Mouse (Mus musculus) forebrain, embryonic 11.5 days (tissue): ENCODE measurements around the gene Cwh43. TPM values are rescaled to one million over a fixed set of nuclear protein-coding genes. Genes with fewer than 3 reads are reported as not detected.

Experiments used
- ATAC-seq: fragments of 200-750 bp; cut with Nextera tagmentation; replicated peaks from 2 replicates; pipeline ENCODE4 v1.8.0; 2017; ENCODE audit warnings: moderate TSS enrichment; ENCODE audit not compliant: low FRiP score
- DNase-seq: peaks from one replicate; pipeline ENCODE4 v3.0.0-alpha.2; 2017; ENCODE audit warnings: low spot score
- H3K27ac ChIP-seq: fragments of 300-500 bp; sonication (generic); 2 replicates; pipeline ENCODE4 v1.5.1; 2014; ENCODE audit warnings: low read depth, low read length
- H3K27me3 ChIP-seq: fragments of 300-500 bp; sonication (generic); 2 replicates; pipeline ENCODE4 v1.6.1; 2014; ENCODE audit warnings: mild to moderate bottlenecking, low read length, mixed read lengths; ENCODE audit not compliant: control insufficient read depth, insufficient read depth
- H3K36me3 ChIP-seq: fragments of 300-500 bp; sonication (generic); 2 replicates; pipeline ENCODE4 v1.6.1; 2014; ENCODE audit warnings: mild to moderate bottlenecking, low read length, moderate library complexity, mixed read lengths; ENCODE audit not compliant: control insufficient read depth, insufficient read depth
- H3K4me1 ChIP-seq: fragments of 300-500 bp; sonication (generic); replicated peaks from 2 replicates; pipeline ENCODE4 v1.6.1; 2014; ENCODE audit warnings: low read length, mixed read lengths; ENCODE audit not compliant: control insufficient read depth, insufficient read depth
- H3K4me2 ChIP-seq: fragments of 300-500 bp; sonication (generic); 2 replicates; pipeline ENCODE4 v1.6.1; 2014; ENCODE audit warnings: low read depth, mild to moderate bottlenecking, low read length, moderate library complexity, mixed read lengths; ENCODE audit not compliant: severe bottlenecking
- H3K4me3 ChIP-seq: fragments of 300-500 bp; sonication (generic); 2 replicates; pipeline ENCODE4 v1.5.1; 2014; ENCODE audit warnings: low read depth, low read length
- H3K9ac ChIP-seq: fragments of 300-500 bp; sonication (generic); 2 replicates; pipeline ENCODE4 v1.6.1; 2014; ENCODE audit warnings: low read length
- H3K9me3 ChIP-seq: fragments of 300-500 bp; sonication (generic); 2 replicates; pipeline ENCODE4 v1.6.1; 2016; ENCODE audit warnings: low read length, mixed read lengths; ENCODE audit not compliant: control insufficient read depth
- WGBS: fragments of 180-500 bp; shearing (Covaris S2); extraction: QIAGEN DNeasy Blood & Tissue Kit; methylation state at CpG from one replicate; pipeline ENCODE4 v1.1.7; 2014; 5-methylcytosine and 5-hydroxymethylcytosine counted together
- polyA plus RNA-seq: library from polyadenylated mRNA; unstranded; fragments of >200 nt; fragmentation: Nextera tagmentation; extraction: Ambion mirVana; gene quantifications from 2 replicates; pipeline ENCODE4 v1.2.1, GENCODE M21; 2014

Cwh43 gene
- polyA plus RNA-seq, 1 experiment from 2014 or later: not detected

DNA sequence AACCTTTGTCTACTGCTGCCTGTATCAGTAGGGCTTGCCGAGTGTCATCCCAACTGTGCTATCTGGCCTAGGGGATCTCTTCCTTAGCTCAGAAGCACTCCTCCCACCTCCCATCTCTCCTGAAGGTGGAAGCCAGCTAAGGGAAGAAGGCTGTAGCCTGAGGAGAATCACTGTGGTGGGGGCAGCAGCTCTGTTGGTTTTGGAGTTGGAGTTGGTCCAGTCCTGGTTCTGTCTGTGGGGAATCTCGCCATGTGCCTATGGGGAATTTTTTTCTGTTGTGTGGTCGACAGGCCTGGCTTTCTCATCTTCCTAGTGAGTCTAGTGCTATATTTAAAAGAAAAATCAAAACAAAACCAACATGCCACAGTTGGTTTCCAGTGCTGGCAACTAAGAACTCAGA, 91.5 kb downstream of the Cwh43 start:
- Histone ChIP-seq H3K9ac (no peak overlapping the region), H3K4me1 (0 out of 2 replicates have a peak, but pooled peaks cover 2% of the 10 kb centered on the region), H3K27ac (no peak overlapping the region), H3K4me2 (no peak overlapping the region), H3K27me3 (no peaks in the 10 kb centered on the region), H3K9me3 (no peaks in the 10 kb centered on the region), H3K36me3 (no peaks in the 10 kb centered on the region), H3K4me3 (no peak overlapping the region)
- 87% methylated on average over 3 of the region's 3 CpGs for WGBS
- ATAC-seq: no peak
- no peak for DNase-seq

DNA sequence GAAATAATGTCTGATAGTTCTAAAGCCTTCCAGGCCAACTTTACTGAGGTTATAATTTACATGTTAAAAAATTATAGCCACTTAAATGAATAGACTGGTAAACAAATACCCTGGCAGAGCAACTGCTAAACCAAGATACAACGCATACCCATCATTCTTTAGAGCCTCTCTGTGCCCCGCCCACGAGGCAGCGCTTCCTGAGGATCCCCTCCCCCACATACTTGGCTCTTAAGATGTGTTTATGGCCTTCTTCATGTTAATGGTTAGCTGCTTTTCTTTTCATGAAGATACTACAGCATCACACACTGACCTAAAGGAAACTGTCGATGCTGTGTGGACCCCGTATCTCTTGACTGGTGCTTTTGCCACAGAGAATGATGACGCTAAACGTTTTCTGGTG, 92.7 kb downstream of the Cwh43 start:
- Histone ChIP-seq H3K4me2 (no peak overlapping the region), H3K4me3 (no peak overlapping the region), H3K27ac (no peak overlapping the region), H3K27me3 (no peaks in the 10 kb centered on the region), H3K4me1 (0 out of 2 replicates have a peak, but pooled peaks cover under 1% of the 10 kb centered on the region), H3K9me3 (no peaks in the 10 kb centered on the region), H3K36me3 (no peaks in the 10 kb centered on the region), H3K9ac (no peak overlapping the region)
- ATAC-seq (no peak), DNase-seq (no peak)
- WGBS: 92% methylated on average over 8 of the region's 8 CpGs

DNA sequence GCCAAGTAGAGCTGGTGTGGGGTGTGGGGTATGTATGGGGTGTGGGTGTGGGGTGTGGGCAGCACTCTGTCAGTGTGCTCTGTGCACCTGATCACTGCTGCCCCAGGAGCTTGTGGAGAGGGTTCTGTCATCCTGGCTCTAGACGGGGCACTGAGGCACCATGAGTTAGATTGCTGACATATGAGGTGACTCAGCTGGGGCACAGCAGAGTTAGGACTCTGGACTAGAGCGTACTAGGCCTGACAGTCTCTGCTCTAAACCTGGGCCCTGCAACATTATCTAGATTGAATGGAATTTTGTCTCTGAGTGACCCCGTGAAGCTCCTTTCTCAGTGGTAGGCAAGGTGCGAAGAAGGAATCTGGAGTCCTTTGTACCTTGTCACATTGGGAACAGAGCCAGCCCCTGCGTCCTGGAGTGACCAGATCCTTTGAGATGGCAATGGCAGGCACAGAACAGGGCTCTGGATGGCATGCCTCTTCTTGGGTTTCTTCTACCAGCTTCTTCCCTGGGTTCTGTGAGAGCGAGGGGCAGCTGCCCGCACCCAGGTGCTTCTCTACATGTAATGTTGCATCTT, 95.1 kb downstream of the Cwh43 start:
- Histone ChIP-seq H3K4me3 (no peak overlapping the region), H3K27me3 (no peaks in the 10 kb centered on the region), H3K9ac (no peak overlapping the region), H3K27ac (no peak overlapping the region), H3K4me2 (no peak overlapping the region), H3K36me3 (no peaks in the 10 kb centered on the region), H3K4me1 (0 out of 2 replicates have a peak, but pooled peaks cover 2% of the 10 kb centered on the region), H3K9me3 (no peaks in the 10 kb centered on the region)
- ATAC-seq (no peak), DNase-seq (no peak)
- WGBS: 90% methylated on average over 7 of the region's 7 CpGs

DNA sequence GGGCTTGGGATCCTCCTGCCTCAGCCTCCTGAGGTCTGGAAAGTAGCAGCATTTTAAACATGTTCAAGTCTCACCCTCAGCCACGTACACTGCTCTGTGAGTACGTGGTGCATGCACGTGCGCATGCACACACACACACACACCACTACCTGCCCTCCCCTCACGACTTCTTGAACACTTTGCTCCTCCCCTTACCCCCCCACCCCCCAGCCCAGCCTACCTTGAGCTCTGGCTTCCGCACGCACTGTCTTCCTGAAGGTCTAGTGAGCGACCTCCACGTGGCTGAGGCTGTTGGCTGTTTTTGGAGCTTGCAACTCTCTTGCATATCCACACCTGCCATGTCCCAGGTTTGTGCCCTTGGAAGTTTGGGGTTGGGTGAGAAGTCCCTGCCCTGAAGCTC, 96.5 kb downstream of the Cwh43 start:
- H3K9ac ChIP-seq: no peak overlapping the region
- H3K36me3 ChIP-seq: no peaks in the 10 kb centered on the region
- 92% methylated on average over 9 of the region's 9 CpGs for whole genome bisulfite sequencing
- no peak overlapping the region for H3K4me3 ChIP-seq
- no peaks in the 10 kb centered on the region for H3K27me3 ChIP-seq
- no peak overlapping the region for H3K4me2 ChIP-seq
- no peaks in the 10 kb centered on the region for H3K9me3 ChIP-seq
- 0 out of 2 replicates have a peak, but pooled peaks cover 2% of the 10 kb centered on the region for H3K4me1 ChIP-seq
- no peak overlapping the region for H3K27ac ChIP-seq
- DNase-seq (no peak), ATAC-seq (no peak)

Other genes starting within 250 kb of the Cwh43 start
- gene Fryl, start 149.5 kb upstream of the Cwh43 start, polyA plus RNA-seq: 48.0 and 49.6 TPM in 2 replicates
- 143 and 144 TPM in 2 replicates for gene Ociad1, start 113.3 kb upstream of the Cwh43 start, polyA plus RNA-seq
- 8.8 and 9.1 TPM in 2 replicates for gene Ociad2, start 65.0 kb upstream of the Cwh43 start, polyA plus RNA-seq
- gene Dcun1d4, start 74.9 kb downstream of the Cwh43 start, polyA plus RNA-seq: 56.6 and 65.0 TPM in 2 replicates
- gene Lrrc66, start 226.5 kb downstream of the Cwh43 start, polyA plus RNA-seq: not detected in 2 replicates
- gene Sgcb, start 241.7 kb downstream of the Cwh43 start, polyA plus RNA-seq: 19.9 and 20.5 TPM in 2 replicates
- gene Spata18, start 245.3 kb downstream of the Cwh43 start, polyA plus RNA-seq: 0.32 and 0.36 TPM in 2 replicates